In genomic region chr4:85959019-85959418, GRCm38 (mm10) we compare ENCODE assay signal across 13 mouse cellular contexts.
"Had no signal": no experiment of that assay in that cellular context is flagged by ENCODE, and none has a peak within 500 bp of the region (broad histone marks: within the 10 kb centered on the region; RNA-seq: fewer than 3 reads in every experiment).

No protein-coding gene starts in this region.

- H3K27me3 ChIP-seq: liver, embryonic 13.5 days; lung, embryonic 15.5 days; midbrain, embryonic 13.5 days; neural tube, embryonic 15.5 days had no signal

- H3K36me3 ChIP-seq: limb, embryonic 10.5 days; liver, embryonic 13.5 days; lung, embryonic 15.5 days; midbrain, embryonic 13.5 days; neural tube, embryonic 15.5 days had no signal

- H3K4me3 ChIP-seq: layer of hippocampus, adult 2 months; left cerebral cortex, adult 2 months; limb, embryonic 10.5 days; liver, embryonic 13.5 days; lung, embryonic 15.5 days; midbrain, embryonic 13.5 days; neural tube, embryonic 15.5 days had no signal

- DNase-seq: kidney, postnatal 4 days; liver, embryonic 13.5 days; liver, postnatal 0 days; lung, postnatal 14 days; spleen, adult 18-20 months; thymus, adult 18-20 months; thymus, postnatal 14 days had no signal

- H3K27ac ChIP-seq: layer of hippocampus, adult 2 months; left cerebral cortex, adult 2 months; limb, embryonic 10.5 days; liver, embryonic 13.5 days; lung, embryonic 15.5 days; midbrain, embryonic 13.5 days; neural tube, embryonic 15.5 days had no signal

- H3K4me1 ChIP-seq: midbrain, embryonic 13.5 days; neural tube, embryonic 15.5 days had no signal
